In genomic region chr9:63059234-63059842, GRCm38 (mm10) we compare ENCODE assay signal across 8 mouse cellular contexts.
DNase-seq lines count a peak whose midpoint lies in the region; ATAC-seq and TF ChIP-seq lines count a peak whose summit lies in the region.

No protein-coding gene starts in this region.

- H3K27ac ChIP-seq in hindbrain, embryonic 10.5 days, result peak overlapping the region; percentile 86
- peak overlapping the region; percentile 88 for H3K27ac ChIP-seq in lung, embryonic 14.5 days (ENCODE audit: low read depth)

- TF ChIP-seq CTCF in lung, embryonic 14.5 days (IDR thresholded peaks at IDR 0.05; ENCODE audit: low read depth), result no peak

- peak; percentile 97 for ATAC-seq in lung, embryonic 14.5 days (ENCODE audit: insufficient read depth)

- no peaks in the 10 kb centered on the region for H3K27me3 ChIP-seq in hindbrain, embryonic 10.5 days (ENCODE audit: insufficient read depth, poor library complexity, severe bottlenecking)
- H3K27me3 ChIP-seq in lung, embryonic 14.5 days (ENCODE audit: insufficient read depth, low read length), result no peaks in the 10 kb centered on the region

- peak overlapping the region; percentile 41 for H3K4me3 ChIP-seq in hindbrain, embryonic 10.5 days
- H3K4me3 ChIP-seq in lung, embryonic 14.5 days (ENCODE audit: low read depth, low read length), result 0 out of 2 replicates have a peak overlapping the region, but pooled peaks have one; percentile 6

- H3K36me3 ChIP-seq in hindbrain, embryonic 10.5 days, result no peaks in the 10 kb centered on the region; the same call in 1 of the 2 replicates
- no peaks in the 10 kb centered on the region for H3K36me3 ChIP-seq in lung, embryonic 14.5 days (ENCODE audit: insufficient read depth)

- WGBS in hindbrain, embryonic 10.5 days, result 4% methylated on average over 10 of the region's 10 CpGs
- WGBS in lung, embryonic 14.5 days, result 2% methylated on average over 10 of the region's 10 CpGs

- H3K9me3 ChIP-seq in hindbrain, embryonic 10.5 days, result peaks cover 11% of the 10 kb centered on the region; the same call in 1 of the 2 replicates
- 0 out of 2 replicates have a peak, but pooled peaks cover 6% of the 10 kb centered on the region for H3K9me3 ChIP-seq in lung, embryonic 14.5 days (ENCODE audit: low read depth, low read length)

- H3K9ac ChIP-seq in lung, embryonic 14.5 days, result no peak overlapping the region

- peaks cover 31% of the 10 kb centered on the region for H3K4me1 ChIP-seq in hindbrain, embryonic 10.5 days (replicated peaks)
- peaks cover 11% of the 10 kb centered on the region for H3K4me1 ChIP-seq in lung, embryonic 14.5 days (ENCODE audit: insufficient read depth)

- peak; percentile 77 for DNase-seq in R1 (ENCODE audit: low read depth, low spot score)
- DNase-seq in cerebellum, postnatal 25 days, result peak; percentile 28 to 40
- peak; percentile 68 to 70 for DNase-seq in frontal cortex, postnatal 25 days (ENCODE audit: low spot score in 2 of 2)
- peak; percentile 76 for DNase-seq in hindbrain, embryonic 10.5 days (ENCODE audit: low spot score)
- peak; percentile 76 to 81 for DNase-seq in layer of hippocampus, adult 8-10 months (ENCODE audit: low spot score in 2 of 2)
- peak; percentile 88 for DNase-seq in lung, embryonic 14.5 days
- DNase-seq in ovary, postnatal 36 days (ENCODE audit: low spot score), result peak; percentile 59
- peak; percentile 65 for DNase-seq in yolk sac, embryonic 10.5 days (ENCODE audit: low spot score)

- H3K4me2 ChIP-seq in lung, embryonic 14.5 days, result peak overlapping the region; percentile 54

Comparison
In these comparisons a context has a peak if more than half of its experiments do, and no peak if none do; other contexts are left out.
1. Peak in every context shown above with its lines: DNase-seq, ATAC-seq, H3K4me3 ChIP-seq and H3K27ac ChIP-seq.
2. DNase-seq: peak in every context shown above with its lines; median percentile 88 in lung, embryonic 14.5 days; 78 in layer of hippocampus, adult 8-10 months; 77 in R1; 76 in hindbrain, embryonic 10.5 days; 69 in frontal cortex, postnatal 25 days; 65 in yolk sac, embryonic 10.5 days; 59 in ovary, postnatal 36 days; 34 in cerebellum, postnatal 25 days.